Mouse (Mus musculus) R1 (cell line): ENCODE data around the gene Szrd1.
A peak's percentile ranks its signal among the peaks of the same experiment; 100 is the strongest.

ENCODE experiments used
- DNase-seq: peaks from one replicate; pipeline ENCODE4 v3.0.0-alpha.2; 2018; ENCODE audit warnings: low read depth, low spot score

The Szrd1 gene

DNA sequence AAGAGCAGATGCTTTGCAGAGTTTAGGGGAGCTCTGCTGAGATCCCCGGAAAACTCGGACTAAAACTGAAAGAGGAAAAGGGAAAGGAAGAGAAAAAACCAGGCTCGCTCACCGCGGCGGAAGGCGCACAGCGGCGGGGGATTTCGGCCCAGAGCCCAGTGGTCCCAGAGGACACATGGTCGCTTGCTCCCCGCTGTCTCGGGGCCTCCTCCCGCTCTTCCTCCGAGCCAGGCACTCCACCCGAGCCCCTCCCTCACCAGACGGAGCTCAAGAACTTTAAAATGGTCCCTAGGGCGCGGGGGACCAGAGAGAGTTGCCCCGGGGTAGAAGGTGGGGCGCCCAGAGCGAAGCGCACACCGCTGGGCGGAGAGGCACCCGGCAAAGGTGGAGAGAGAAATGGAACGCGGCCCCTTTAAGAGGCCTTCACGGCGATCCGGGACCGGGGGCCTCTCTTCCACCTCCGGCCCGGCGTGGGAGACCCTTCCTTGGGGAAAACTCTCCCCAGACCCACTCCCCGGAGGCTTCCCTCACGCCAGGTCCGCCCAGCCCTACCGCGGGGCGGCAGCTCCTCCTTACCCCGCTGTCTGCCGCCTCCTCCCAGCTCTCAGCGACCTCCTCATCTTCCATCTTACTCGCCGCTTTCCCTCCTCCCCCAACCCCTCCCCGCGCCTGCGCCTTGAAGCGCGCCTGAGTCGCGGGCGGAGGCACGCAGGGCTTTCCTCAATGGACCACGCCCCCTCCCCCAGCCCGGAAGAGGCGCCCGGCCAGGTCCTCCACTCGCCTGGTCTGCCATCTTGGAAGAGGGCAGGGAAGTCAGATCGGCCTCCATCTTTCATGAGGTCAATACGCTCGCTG is at the start of gene Szrd1:
TSS of gene Szrd1 (minus strand) at position 660 of the 855 bp plus-strand sequence.
- peak; percentile 100 for DNase-seq

DNA sequence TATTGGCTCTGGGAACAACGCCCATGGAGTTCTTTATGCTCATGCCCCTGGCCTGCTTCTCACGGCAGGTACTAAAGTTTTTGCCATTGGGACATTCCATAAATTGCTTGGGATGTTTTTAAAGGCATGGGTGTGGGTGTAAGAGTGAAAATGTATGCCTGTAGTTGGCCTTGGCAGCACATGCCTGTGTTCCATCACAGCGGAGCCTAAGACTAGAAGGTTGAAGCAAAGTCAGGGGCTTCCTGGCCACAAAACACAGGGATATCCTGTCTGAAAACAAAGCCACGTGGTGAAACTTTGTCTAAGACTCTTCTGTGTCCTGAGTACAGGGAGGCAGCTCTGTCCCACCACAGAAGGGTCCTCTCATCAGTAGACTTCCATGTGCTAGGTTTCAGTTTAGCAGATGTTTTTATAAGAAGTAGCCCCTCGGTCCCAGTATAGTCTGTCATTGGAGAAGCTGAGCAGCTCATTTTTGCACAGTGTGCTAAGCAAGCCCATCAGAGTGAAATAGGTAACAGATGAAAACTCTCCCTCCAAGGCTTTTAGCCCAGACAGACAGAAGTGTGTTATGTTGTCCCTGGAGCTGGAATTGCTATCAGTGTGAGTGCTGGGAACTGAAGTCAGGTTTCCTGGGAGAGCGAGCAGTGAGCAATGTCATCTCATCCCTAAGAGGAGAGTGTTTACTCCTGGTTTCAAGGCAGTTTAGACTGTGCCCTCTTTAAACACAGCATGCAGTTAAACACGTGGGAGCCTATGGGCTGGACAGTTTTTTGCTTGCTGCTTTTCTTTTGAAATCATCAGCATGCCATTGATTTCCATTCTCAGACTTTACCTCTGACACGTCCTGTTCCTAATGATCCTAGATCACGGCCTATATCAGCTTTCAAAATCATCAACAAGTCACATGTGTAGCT is 47.6 kb upstream of the Szrd1 start:
- DNase-seq: no peak

DNA sequence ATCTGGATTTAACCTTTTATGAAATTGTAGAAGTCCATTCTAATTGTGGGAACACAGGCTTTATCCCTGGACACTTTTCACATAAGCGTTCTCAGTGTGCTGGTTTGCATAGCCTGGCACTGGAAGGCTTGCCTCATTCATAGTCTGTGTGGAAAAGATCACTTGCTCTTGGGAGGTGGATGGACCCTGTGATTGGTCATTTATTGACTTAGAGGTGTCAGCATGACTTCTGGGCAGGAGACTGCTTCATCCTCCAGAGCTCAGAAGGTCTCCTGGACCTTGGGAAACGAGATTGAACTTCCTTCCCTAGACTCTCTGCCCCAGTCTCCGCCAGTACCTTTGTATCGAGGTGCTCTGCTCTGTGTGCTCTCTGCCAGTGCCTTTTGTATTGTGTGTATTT is 44.9 kb upstream of the Szrd1 start:
- no peak for DNase-seq

DNA sequence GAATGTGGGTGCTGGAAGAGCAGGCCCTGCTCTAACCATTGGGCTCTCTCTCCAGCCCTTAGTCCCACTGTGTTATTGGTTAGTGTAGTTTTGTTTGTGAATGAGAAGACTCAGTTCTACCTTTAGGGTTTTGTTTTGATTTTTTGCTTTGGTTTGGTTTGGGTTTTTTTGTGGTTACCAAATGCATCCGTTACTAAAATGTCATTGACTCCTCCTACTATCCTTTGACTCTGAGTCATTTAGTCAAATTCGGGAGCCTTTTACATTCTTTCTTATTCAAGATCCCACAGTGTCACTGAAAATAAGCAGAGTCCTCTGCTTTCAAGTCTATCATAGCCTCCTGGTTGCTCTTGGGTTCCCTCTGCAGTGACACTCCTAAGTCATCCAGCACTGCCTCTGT is 44.4 kb upstream of the Szrd1 start:
- DNase-seq: no peak

DNA sequence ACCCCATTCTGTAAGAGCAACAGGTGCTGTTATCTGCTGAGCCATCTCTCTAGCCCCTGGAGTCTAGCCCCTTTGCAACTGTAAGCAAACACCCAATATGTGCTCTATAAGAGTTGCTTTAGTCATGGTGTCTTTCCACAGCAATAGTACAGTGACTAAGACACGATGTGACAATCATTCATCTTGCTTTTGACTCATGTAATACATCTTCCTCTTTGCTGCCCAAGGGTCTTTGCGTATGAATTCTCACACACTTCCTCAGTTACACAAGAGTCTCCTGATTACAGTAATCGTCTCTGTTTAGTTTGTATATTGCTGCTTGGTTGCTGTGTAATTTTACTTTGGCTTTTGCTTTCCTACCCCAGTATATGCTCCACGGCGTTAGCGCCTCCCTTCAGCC is 42.4 kb upstream of the Szrd1 start:
- no peak for DNase-seq

DNA sequence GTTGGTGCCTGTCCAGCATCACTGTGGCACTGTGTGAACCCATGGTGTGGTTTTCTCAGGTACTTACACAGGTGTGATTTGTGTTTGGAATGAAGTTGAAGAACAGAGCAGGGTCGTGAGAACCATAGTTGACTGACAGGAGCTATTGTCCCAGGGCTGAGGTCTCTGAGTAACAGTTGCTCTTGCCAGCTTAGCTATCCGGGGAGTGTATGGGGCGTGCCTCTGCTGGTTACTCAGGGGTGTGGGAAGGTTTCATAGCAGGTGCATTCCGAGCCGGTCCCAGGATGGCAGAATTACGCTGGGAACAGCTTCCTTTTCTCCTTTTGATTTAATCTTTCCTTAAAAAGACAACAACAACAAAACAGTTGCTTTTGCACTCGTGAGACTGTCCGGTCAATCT is 41.3 kb upstream of the Szrd1 start:
- DNase-seq: no peak

DNA sequence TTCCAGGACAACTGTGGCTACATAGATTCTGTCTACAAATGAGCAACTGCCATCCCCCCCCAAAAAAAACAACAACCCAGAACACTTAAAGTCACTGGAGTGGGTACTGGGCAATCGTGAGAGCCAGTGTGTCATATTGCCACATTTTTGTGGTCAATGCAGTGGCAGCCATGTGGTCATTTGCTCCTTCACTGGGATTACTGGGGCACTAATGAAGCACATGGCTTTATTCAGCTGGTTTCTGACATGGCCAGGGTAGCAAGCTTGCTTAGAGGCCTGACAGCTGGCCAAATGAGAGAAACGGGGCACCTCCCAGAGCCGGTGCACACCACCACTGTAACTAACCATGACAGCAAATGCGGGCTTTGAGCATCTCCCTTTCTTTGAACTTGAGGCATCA is 38.9 kb upstream of the Szrd1 start:
- no peak for DNase-seq

DNA sequence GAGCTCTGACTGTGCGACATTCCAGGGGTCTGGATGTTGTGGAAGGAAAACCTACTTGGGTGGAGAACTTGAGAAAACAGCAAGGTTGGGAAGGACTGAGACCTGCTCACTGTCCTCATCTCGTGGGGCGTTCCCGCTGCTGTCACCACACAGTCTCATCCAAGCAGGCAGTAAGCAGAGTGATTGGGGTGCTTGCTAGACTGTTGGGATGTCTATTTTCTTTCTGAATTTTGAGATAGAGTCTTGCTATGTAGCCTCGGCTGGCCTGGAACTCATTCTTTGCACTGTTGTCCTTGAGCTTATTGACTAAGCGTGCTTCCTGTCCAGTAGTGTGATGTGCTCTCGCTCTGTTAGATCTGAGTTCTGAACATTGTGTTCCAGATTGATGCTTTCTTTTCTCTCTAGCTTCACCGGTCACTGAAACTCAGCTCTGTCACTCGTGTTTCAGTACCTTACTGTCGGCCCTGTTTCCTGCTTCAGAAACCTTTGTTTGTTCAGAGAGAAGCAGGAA is 36.8 kb upstream of the Szrd1 start:
- DNase-seq: no peak

DNA sequence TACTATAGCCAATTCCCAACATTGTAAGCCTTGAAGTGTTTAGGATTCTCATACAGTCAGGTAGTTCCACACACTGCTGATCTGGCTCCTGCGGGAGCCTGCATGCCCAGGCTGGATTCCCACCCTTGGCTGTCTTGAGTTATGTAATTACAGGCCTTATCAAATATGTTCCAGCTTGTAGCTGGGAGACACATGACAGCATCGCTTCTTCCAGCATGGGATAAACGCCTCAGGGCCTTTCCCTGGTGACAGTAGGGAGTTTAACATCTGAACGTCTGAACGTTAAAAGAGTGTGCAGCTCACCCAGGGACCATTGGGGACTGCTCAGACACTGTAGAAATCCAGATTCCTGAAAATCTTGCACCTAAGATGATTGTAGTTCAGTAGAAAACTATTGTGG is 36.2 kb upstream of the Szrd1 start:
- no peak for DNase-seq

DNA sequence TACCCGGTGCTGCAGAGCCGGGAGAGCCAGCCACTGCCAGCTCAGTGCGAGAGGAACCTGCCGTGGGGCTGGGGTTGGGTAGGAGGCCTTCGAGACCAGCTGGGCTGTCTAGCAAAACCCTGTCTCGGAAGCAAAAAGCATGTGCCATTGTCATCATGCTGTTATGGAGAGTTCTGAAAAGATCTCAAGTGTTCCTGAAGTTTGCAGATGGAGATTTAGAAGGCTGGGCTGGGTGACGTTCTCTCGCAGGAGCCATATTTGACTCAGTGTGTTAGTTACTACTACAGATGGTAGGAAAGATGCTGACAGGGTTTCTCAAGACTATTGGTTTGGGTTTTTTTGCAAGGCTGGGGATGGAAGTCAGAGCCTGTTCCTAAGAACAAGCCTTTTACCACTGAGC is 32.5 kb upstream of the Szrd1 start:
- no peak for DNase-seq

DNA sequence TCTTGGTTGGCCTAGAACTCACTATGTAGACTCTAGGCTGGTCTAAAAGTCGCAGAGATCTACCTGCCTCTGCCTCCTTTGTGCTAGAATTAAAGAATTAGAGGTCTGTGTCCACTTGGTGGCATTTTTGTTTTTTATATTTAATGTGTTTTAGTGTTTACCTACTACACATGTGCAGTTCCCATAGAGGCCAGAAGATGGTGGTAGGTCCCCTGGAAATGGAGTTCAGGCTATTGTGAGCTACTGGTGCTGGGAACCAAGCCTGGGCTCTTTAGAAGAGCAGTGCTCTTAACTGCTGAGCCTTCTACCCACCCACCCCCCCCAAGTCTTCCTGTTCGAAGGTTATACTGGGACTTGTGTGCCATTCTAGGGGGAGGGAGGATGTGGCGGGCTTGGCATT is 27.6 kb upstream of the Szrd1 start:
- peak; percentile 81 for DNase-seq

DNA sequence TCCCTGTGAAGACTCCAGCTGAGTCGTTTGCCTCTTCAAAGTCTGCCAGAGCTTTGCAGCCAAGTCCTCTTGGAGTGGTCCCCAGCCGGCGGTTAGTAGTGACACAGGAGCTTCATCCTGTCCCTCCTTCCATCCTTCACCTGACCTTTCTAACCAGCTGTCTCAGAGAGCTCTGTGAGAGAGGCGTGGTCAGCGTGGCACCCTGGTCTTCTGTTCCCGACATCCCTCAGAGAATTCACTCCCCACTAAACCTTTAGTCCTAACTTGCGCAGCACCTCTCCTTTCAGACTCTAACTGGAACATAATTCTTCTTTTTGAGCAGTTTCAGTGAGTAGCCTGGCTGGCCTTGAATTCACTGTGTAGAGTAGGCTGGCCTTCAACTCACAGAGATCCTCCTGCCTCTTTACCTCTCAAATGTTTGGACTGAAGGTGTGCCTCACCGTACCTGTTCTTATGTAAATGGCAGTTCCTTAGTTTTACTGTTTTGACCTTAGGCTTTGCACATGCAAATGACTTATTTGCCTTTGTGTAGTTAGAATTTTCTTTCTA is 26.2 kb upstream of the Szrd1 start:
- peak; percentile 98 for DNase-seq

DNA sequence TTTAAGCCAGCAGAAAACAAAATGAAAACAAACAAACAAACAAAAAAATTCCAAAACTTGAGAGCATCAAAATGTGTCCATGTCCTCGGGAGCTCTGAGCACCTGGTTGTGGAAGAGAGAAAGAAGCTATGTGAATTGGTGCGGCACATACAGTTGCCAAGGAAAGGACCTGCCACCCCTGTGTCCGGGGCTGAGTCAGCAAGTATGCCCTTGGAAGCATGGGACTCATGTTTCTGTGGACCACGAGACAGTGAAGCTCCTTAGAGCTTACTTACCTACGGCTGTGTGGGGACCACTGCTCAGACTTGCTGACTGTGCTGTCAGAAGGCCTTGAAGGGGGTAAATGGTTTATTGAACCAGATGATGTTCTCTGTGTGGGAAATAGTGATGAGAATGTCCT is 24.2 kb upstream of the Szrd1 start:
- no peak for DNase-seq

DNA sequence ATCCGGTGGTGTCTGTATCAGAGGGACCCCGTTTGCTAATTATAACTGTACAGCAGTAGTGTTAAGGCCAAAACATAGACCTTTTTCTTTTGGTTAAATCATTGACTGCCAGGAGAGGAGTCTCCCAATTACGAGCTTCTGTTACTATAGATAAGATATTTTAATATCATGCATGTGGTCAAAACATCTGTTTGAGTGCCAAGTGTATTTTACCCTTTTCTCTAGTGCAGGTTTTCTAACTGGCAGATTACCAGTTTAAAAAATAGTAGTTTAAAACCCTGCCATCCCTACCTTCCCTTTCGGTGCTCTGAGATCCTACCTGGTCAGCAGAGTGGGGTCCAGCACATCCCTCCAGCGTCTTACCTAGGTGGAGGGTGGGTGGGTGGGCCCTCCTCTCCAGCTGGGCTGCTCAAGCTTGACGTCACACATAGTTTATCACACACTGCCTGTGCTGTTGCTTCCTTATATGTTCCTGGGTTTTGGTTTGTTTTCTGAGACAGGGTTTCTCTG is 22.2 kb upstream of the Szrd1 start:
- no peak for DNase-seq

DNA sequence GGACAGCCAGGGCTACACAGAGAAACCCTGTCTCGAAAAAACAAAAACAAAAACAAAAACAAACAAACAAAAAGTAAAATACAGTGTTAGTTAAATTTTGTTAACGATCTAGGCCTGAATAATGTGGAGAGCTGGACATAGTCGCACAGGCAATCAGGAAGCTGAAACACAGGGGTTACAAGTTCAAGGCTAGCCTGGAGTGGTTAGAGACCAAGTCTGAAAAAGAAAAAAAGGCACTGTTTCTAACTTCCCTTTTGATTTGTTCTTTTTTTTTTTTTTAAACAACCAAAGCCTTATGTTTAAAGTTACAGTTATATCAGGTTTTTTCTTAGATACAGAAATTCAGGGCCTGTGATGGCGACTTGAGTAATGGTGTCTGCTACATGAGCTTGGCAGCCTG is 20.6 kb upstream of the Szrd1 start:
- no peak for DNase-seq

DNA sequence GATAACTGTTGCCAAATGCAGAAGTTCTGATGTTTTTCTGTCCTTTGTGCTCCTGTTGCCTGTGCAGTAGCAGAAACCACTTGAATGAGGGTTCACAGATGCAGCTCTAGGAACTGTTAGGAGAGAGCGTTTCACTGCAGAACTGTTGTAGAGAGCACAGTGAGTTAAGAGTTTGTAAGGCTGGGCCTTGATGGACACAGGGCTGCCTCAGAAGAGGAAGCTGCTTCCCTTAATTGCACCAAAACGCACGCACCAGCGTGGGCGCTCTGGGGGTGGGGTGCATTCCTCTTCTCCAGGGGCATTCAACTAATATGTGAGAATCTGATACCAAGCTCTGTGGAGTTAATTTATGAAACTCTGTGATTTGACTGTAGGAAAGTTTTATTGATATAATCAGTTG is 20.1 kb upstream of the Szrd1 start:
- DNase-seq: no peak

DNA sequence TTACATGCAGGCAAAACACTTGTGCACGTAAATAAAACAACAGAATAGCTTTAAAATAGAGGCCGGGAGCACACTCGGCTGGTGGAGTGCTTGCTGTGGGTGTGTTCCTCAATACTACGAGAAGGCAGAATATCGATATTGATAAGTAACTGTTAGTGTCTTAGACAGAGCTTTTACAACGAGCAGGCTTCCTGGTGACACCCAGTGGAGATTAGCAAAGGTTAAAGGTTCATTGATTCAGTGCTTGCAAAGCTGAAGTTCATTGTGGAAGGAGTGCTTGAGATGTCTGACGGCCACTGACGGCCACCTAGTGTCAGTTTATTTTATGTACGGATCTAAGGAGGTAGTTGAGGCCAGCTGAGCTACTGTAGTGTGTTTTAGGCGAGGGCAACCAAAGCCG is 19.5 kb upstream of the Szrd1 start:
- no peak for DNase-seq

DNA sequence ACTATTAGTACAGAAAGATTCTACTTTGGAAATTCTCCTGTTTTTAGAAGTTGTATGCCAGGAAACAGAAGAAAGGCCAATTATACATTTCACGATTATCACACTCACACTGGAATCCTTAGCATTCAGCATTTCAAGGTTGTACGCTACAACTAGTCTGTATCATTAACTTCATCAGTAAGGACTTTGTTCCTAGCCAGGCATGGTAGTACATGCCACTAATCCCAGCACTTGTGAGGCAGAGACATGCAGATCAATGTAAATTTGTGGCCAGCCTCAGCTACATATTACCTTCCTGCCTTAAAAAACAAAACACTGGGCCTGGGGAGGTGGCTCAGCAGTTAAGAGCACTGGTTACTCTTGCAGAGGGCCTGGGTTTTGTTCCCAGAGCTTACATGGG is 19.0 kb upstream of the Szrd1 start:
- DNase-seq: no peak

DNA sequence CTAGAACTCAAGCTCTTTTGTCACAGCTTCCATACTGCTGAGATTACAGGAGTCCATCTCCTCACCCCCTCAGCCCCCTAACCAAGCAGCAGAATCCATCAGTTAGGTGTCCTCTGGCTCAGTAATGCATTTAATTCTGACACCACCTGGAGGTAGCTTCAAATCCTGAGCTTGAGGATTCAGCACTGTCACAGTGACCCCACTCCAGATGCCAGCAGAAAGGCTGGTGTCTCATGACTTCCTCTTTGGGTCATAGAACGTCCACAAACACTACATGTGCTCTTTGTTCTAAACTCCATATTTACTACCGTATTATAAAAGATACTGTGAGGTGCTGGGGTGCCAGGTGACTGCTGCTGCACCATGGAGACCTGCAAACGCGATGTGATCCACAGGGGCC is 17.9 kb upstream of the Szrd1 start:
- DNase-seq: no peak

DNA sequence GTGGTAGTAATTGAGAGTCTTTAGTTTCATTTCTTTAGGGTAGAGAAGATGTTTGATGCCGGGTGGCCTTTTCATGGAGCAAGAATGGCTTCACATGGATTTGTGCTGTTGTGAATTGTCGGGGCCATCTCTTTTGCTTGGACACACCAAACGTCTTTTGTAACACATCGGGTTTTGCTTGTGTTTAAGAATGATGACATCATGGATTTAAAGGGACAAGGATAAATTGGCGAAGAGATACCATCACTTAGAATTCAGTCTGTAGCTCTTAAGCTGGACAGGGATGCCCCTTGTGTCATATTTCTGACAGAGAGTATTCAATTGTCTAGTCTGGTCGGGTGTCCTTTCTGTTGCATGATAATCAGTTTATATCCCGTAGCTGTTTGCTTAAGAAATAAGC is 9.5 kb upstream of the Szrd1 start:
- no peak for DNase-seq

DNA sequence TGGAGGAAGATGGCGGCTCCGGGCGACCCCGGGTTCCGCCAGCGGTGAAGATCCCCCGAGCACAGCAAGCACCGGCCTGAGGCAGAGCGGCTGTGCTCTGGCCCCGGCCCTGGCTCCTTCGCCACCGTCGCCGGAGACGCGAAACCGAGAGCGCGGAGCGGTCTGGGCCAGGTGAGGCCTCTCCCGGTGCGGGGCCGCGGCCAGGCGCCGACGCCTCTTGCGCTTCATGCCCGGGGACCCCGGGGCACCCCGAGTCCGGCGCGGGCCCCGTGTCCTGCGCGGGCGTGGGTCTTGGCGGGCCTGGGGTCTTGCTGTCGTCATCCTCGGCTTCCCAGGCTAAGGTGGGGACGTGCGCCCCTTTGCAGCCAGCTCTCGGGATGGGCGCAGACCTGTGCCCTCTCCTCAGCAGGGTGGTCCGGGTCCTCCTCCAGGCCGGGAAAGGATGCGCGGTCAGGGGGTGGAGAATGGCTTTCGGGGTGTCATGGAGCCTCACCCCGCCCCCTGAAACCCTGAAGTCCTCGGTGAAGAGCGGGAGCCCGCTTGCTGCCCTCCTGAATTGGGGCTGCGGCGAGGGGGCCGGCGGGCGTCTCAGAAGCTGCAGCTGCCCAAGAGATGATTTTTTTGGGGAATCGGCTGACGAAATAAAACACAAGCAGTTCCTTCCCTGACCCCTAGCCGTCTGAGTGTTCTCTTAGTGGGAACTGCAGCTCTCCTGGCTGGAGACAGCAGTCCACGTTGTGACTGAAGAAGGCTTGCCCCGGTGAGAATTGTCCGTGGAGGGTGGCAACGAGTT is 8.6 kb upstream of the Szrd1 start:
- peak; percentile 61 for DNase-seq
